Mouse (Mus musculus) liver, postnatal 0 days (tissue): ENCODE results near the gene Zkscan17.

ENCODE experiments used
- CTCF ChIP-seq: sonication (generic); IDR thresholded peaks from 2 replicates; pipeline ENCODE4 v1.5.1; 2016; ENCODE audit warnings: antibody characterized with exemption, low read depth
- EP300 ChIP-seq: IDR thresholded peaks from 2 replicates; pipeline ENCODE4 v1.6.1; 2016; ENCODE audit warnings: antibody characterized with exemption, low read depth, mild to moderate bottlenecking

DNA sequence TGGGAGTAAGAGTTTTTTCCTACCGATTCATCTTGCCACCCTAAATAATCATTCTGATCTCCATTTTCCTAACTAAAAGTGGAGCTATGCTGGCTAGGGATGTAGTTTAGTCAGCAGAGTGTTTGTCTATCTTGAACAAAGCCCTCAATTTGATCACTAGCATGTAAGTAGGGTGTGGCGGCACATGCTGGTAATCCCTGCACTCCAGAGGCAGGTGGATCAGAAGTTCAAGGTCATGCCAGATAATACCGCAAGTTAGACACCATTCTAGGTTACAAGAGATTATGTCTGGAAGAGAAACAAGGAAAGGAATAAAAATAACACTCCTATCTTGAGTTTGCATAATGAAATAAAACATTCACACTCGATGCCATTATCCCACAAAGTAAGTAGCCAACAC, 35.8 kb upstream of the Zkscan17 start:
- TF ChIP-seq CTCF (no peak), EP300 (no peak)
